Mouse (Mus musculus): Measurements from ENCODE around the gene Bcl2l2.

- TF ChIP-seq CTCF (conservative IDR thresholded peaks at IDR 0.05; ENCODE audit: low read length) (no peak), NANOG (IDR thresholded peaks at IDR 0.05; ENCODE audit: borderline replicate concordance, low read length) (no peak), POU5F1 (IDR thresholded peaks at IDR 0.05; ENCODE audit: borderline replicate concordance, low read length) (no peak)
These were observed 11.3 kb downstream of the Bcl2l2 start for GRCm38 (mm10) chr14:54894296-54895151.

Measured in E14TG2a.4 (cell line).